Mouse (Mus musculus) kidney, postnatal 0 days (tissue): ENCODE results near the gene Plin5. TPM values are rescaled to one million over a fixed set of nuclear protein-coding genes. Genes with fewer than 3 reads are reported as not detected.
"Not testable (repeated sequence)": the region's sequence is repeated elsewhere in the genome, so short reads cannot be mapped to it uniquely, and the experiment has no call there.

ENCODE experiments used
- ATAC-seq: fragments of 200-750 bp; cut with Nextera tagmentation; replicated peaks from 2 replicates; pipeline ENCODE4 v1.8.0; 2017; ENCODE audit warnings: low read depth, moderate number of reproducible peaks, moderate TSS enrichment, moderate library complexity; ENCODE audit not compliant: low FRiP score
- DNase-seq: peaks from one replicate; pipeline ENCODE4 v3.0.0-alpha.2; 2016; ENCODE audit warnings: low spot score
- H3K27ac ChIP-seq: fragments of 300-500 bp; sonication (generic); 2 replicates; pipeline ENCODE4 v1.5.1; 2014; ENCODE audit warnings: mild to moderate bottlenecking
- H3K27me3 ChIP-seq: fragments of 300-500 bp; sonication (generic); 2 replicates; pipeline ENCODE4 v1.6.1; 2014; ENCODE audit warnings: low read length, mixed read lengths; ENCODE audit not compliant: insufficient read depth
- H3K36me3 ChIP-seq: fragments of 300-500 bp; sonication (generic); 2 replicates; pipeline ENCODE4 v1.6.1; 2014; ENCODE audit warnings: low read length, mixed read lengths; ENCODE audit not compliant: insufficient read depth
- H3K4me1 ChIP-seq: fragments of 300-500 bp; sonication (generic); replicated peaks from 2 replicates; pipeline ENCODE4 v1.6.1; 2014; ENCODE audit warnings: antibody characterized with exemption, low read length, mixed read lengths; ENCODE audit not compliant: insufficient read depth
- H3K4me2 ChIP-seq: fragments of 300-500 bp; sonication (generic); 2 replicates; pipeline ENCODE4 v1.6.1; 2014; ENCODE audit warnings: mild to moderate bottlenecking, low read length, moderate library complexity, mixed read lengths
- H3K4me3 ChIP-seq: fragments of 300-500 bp; sonication (generic); replicated peaks from 2 replicates; pipeline ENCODE4 v1.5.1; 2014; ENCODE audit warnings: low read depth, low read length
- H3K9ac ChIP-seq: fragments of 300-500 bp; sonication (generic); 2 replicates; pipeline ENCODE4 v1.6.1; 2014; ENCODE audit warnings: low read depth, low read length
- H3K9me3 ChIP-seq: fragments of 300-500 bp; sonication (generic); replicated peaks from 2 replicates; pipeline ENCODE4 v1.6.1; 2016; ENCODE audit warnings: low read length, inconsistent platforms, mixed read lengths
- CTCF ChIP-seq: IDR thresholded peaks from 2 replicates; pipeline ENCODE4 v1.5.1; 2016; ENCODE audit warnings: antibody characterized with exemption, low read depth, mild to moderate bottlenecking, moderate library complexity
- WGBS: fragments of 180-500 bp; shearing (Covaris S2); extraction: QIAGEN DNeasy Blood & Tissue Kit; methylation state at CpG from one replicate; pipeline ENCODE4 v1.1.7; 2014; 5-methylcytosine and 5-hydroxymethylcytosine counted together
- polyA plus RNA-seq: library from polyadenylated mRNA; unstranded; fragments of >200 nt; fragmentation: Nextera tagmentation; extraction: Ambion mirVana; gene quantifications from 2 replicates; pipeline ENCODE4 v1.2.1, GENCODE M21; 2015

The Plin5 gene
- polyA plus RNA-seq, 1 experiment from 2014 or later, result 1.3 TPM

DNA sequence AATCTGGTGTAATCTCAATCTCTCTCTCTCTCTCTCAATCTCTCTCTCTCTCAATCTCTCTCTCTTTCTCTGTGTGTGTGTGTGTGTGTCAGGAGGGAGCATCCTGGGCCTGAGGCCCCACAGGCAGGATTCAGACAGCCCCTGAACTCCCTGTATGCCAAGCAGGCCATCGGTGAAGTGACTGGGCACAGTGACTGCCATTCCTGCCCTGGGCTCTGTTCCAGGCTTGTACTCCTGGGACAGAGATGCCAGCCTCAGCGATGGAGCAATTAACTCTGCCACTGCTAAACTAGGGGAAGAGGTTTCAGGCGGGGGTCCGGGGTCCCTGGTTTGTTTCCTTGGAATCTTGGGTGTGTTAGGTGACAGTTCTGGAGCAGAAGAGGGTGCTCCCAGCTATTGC lies 6.8 kb downstream of the Plin5 start:
- Histone ChIP-seq H3K9ac (no peak overlapping the region), H3K36me3 (no peaks in the 10 kb centered on the region), H3K4me3 (no peak overlapping the region), H3K27me3 (no peaks in the 10 kb centered on the region), H3K4me2 (no peak overlapping the region), H3K27ac (no peak overlapping the region), H3K9me3 (no peaks in the 10 kb centered on the region), H3K4me1 (no peaks in the 10 kb centered on the region)
- no peak for TF ChIP-seq CTCF
- DNase-seq, result no peak
- 78% methylated on average over 4 of the region's 4 CpGs for WGBS
- ATAC-seq, result no peak

DNA sequence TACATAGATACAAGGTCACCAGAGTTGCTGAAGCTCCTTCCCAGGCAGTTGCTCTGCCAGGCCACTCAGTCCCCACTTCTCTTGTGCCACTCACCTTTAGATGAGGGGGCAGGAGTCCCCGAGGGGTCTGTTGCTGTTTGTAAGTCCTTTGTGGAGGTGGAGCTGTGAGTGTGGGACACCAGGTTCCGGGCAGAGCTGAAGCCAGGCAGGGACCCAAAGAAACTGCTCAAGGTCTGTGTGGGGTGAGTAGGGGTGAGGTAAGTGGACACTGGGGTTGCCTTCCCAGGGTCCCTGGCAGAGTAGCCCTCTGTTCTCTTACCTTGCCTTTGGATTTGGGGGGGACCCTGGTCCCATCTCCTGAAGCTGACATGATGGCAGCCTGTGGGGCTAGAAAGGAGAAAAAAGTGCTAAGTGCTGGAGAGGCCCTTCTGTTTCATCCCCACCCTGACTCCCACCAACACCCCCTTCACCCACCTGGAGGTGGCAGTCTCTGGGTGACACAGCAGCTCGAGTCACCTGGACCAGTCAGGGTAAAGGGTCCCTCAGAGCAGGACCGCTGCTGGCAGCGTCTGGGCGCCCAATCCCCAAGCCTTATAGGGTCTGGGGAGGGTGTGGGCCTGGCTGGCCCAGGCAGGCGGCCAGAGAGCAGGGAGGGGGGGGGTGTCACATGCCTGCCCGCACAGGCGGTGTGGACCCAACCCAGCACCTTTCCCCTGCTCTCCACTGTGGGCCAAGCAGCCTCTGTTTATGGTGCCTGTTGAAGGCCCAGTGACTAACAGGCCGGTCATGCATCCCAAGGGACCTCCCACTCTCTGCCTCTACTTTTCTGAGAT lies 8.0 kb downstream of the Plin5 start, which contains the start of gene Plin4:
TSS of gene Plin4 (minus strand) at position 585 of the 833 bp plus-strand sequence.
- no peak for TF ChIP-seq CTCF
- ATAC-seq, result peak; percentile 30
- Histone ChIP-seq H3K4me3 (no peak within 1 kb of the TSS), H3K36me3 (no peaks in the 10 kb centered on the region), H3K9ac (no peak within 1 kb of the TSS), H3K9me3 (no peaks in the 10 kb centered on the region), H3K27me3 (no peaks in the 10 kb centered on the region), H3K4me1 (no peaks in the 10 kb centered on the region), H3K27ac (no peak within 1 kb of the TSS), H3K4me2 (no peak within 1 kb of the TSS)
- DNase-seq, result no peak
- WGBS, result 61% methylated on average over 10 of the region's 10 CpGs

DNA sequence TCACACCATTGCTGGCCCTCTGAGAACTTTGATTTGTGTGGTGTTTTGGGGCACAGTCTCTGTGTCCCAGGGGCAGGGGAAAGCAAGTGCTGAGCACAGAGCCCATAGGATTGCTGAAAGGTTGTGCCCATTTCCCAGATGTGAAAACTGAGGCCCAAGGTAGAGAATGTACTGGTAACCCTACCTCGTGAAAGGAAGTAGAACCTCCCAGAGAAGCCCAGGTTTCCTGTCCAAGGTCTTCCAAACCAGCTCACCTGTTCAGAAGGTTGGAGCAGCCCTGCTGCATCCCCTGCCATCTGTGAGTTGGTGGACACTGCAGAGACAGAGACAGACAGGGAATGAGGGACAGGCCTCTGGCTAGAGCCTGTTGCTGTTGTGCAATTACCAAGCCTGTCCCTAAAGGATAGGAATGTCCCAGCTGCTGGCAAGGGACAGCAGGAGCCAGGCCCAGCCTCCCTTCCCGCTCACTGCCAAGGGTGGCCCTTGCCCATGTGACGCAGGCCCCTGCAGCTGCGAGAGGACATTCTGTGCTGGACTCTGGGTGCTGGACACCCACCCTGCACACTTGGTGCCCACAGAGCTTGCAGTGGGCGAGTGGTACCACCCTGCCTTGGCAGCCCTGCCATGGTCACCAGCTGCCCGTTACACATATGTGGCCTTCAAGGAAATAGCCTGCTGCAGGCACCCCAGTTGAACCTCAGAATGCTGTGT lies 8.9 kb downstream of the Plin5 start:
- H3K9me3 ChIP-seq, result no peaks in the 10 kb centered on the region
- DNase-seq (no peak), ATAC-seq (no peak)
- WGBS, result 83% methylated on average over 6 of the region's 6 CpGs
- H3K4me1 ChIP-seq, result no peaks in the 10 kb centered on the region
- TF ChIP-seq CTCF, result no peak
- H3K9ac ChIP-seq, result 0 out of 2 replicates have a peak overlapping the region, but pooled peaks have one; percentile 8
- no peak overlapping the region for H3K4me2 ChIP-seq
- no peaks in the 10 kb centered on the region for H3K27me3 ChIP-seq
- 0 out of 2 replicates have a peak, but pooled peaks cover 4% of the 10 kb centered on the region for H3K36me3 ChIP-seq
- H3K27ac ChIP-seq, result no peak overlapping the region
- no peak overlapping the region for H3K4me3 ChIP-seq

DNA sequence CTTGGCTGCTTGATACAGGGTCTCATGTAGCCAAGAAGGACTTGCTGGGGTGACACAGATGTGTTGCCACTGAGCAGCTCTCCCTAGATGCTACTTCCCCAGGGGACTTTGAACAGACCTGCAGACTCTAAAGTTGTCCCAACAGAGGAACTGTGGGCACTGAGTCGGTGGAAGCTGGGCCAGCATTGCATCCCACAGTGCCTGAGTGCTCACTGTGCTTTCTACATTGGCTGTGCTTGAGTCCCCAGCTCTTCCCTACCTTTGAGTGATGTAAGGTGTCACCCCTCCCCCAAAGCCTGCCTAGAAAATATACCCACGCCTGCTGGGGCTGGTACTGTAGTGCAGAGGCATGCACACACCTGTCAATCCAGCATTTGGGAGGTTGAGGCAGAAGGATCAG lies 9.7 kb downstream of the Plin5 start:
- no peak for TF ChIP-seq CTCF
- Histone ChIP-seq H3K4me2 (no peak overlapping the region), H3K9ac (0 out of 2 replicates have a peak overlapping the region, but pooled peaks have one; percentile 8), H3K36me3 (0 out of 2 replicates have a peak, but pooled peaks cover 6% of the 10 kb centered on the region), H3K4me1 (no peaks in the 10 kb centered on the region), H3K4me3 (no peak overlapping the region), H3K9me3 (no peaks in the 10 kb centered on the region), H3K27me3 (no peaks in the 10 kb centered on the region), H3K27ac (no peak overlapping the region)
- DNase-seq, result no peak
- 76% methylated on average over 2 of the region's 2 CpGs for WGBS
- ATAC-seq, result no peak

- no peak overlapping the region for H3K27ac ChIP-seq
- 65% methylated on average over 4 of the region's 4 CpGs for WGBS
- 0 out of 2 replicates have a peak, but pooled peaks cover 11% of the 10 kb centered on the region for H3K36me3 ChIP-seq
- H3K4me2 ChIP-seq, result no peak overlapping the region
- ATAC-seq (no peak), DNase-seq (no peak)
- H3K27me3 ChIP-seq, result no peaks in the 10 kb centered on the region
- H3K9me3 ChIP-seq, result no peaks in the 10 kb centered on the region
- TF ChIP-seq CTCF, result no peak
- no peak overlapping the region for H3K4me3 ChIP-seq
- H3K9ac ChIP-seq, result no peak overlapping the region
- no peaks in the 10 kb centered on the region for H3K4me1 ChIP-seq
Observed at GRCm38 (mm10) chr17:56106981-56107380, 10.4 kb downstream of the Plin5 start.

- not testable (repeated sequence) for DNase-seq, H3K4me1 ChIP-seq, ATAC-seq, H3K4me2 ChIP-seq, H3K9ac ChIP-seq, H3K9me3 ChIP-seq, H3K27me3 ChIP-seq, H3K4me3 ChIP-seq, H3K27ac ChIP-seq
- H3K36me3 ChIP-seq, result 0 out of 2 replicates have a peak, but pooled peaks cover 16% of the 10 kb centered on the region
- WGBS, result 93% methylated on average over 4 of the region's 4 CpGs
Observed at GRCm38 (mm10) chr17:56106436-56106835, 11.0 kb downstream of the Plin5 start.

GRCm38 (mm10) chr17:56104821-56105220 lies 12.6 kb downstream of the Plin5 start:
- H3K4me3 ChIP-seq, DNase-seq, H3K27me3 ChIP-seq, H3K4me2 ChIP-seq, ATAC-seq, H3K27ac ChIP-seq, H3K9me3 ChIP-seq, H3K9ac ChIP-seq, H3K4me1 ChIP-seq: not testable (repeated sequence)
- peaks cover 30% of the 10 kb centered on the region for H3K36me3 ChIP-seq
- 83% methylated on average over 1 of the region's 5 CpGs for WGBS
